Mouse (Mus musculus): ENCODE measurements at regions not wholly inside any gene's neighbourhood (a gene's known extent, or its start where the extent isn't known, plus 50 kb on each side); places are given as distances from the start of the nearest gene placed in this dataset.

GRCm38 (mm10) chr3:136993473-136993872 is 323.5 kb downstream of the Ppp3ca start:
- no peak for DNase-seq

- DNase-seq = peak; percentile 8 to 21
Measured at GRCm38 (mm10) chr3:136994361-136995083, 324.6 kb downstream of the Ppp3ca start.

- DNase-seq = no peak
Measured at GRCm38 (mm10) chr3:136995611-136996335, 325.8 kb downstream of the Ppp3ca start.

GRCm38 (mm10) chr3:136996381-136996895 is 326.5 kb downstream of the Ppp3ca start:
- DNase-seq = no peak

- no peak for DNase-seq
Measured at GRCm38 (mm10) chr3:137011551-137011950, 329.3 kb upstream of the Emcn start.

GRCm38 (mm10) chr3:137014686-137015085 is 326.2 kb upstream of the Emcn start:
- no peak for DNase-seq

- DNase-seq = no peak
Measured at GRCm38 (mm10) chr3:137015199-137015598, 325.7 kb upstream of the Emcn start.

GRCm38 (mm10) chr3:137019971-137020634 is 320.8 kb upstream of the Emcn start:
- no peak for DNase-seq

GRCm38 (mm10) chr3:137029546-137029945 is 311.3 kb upstream of the Emcn start:
- no peak for DNase-seq

- DNase-seq = no peak
Measured at GRCm38 (mm10) chr3:137032802-137033201, 308.1 kb upstream of the Emcn start.

GRCm38 (mm10) chr3:137039638-137040037 is 301.2 kb upstream of the Emcn start:
- no peak for DNase-seq

GRCm38 (mm10) chr3:137056544-137057224 is 284.2 kb upstream of the Emcn start:
- DNase-seq = no peak

- DNase-seq = no peak
Measured at GRCm38 (mm10) chr3:137057225-137057910, 283.5 kb upstream of the Emcn start.

- no peak for DNase-seq
Measured at GRCm38 (mm10) chr3:137057911-137058260, 283.0 kb upstream of the Emcn start.

- DNase-seq = no peak
Measured at GRCm38 (mm10) chr3:137062067-137062466, 278.8 kb upstream of the Emcn start.

GRCm38 (mm10) chr3:137067336-137067735 is 273.5 kb upstream of the Emcn start:
- DNase-seq = no peak

GRCm38 (mm10) chr3:137069334-137069733 is 271.5 kb upstream of the Emcn start:
- DNase-seq = no peak

- no peak for DNase-seq
Measured at GRCm38 (mm10) chr3:137077718-137078599, 262.9 kb upstream of the Emcn start.

- DNase-seq = no peak
Measured at GRCm38 (mm10) chr3:137078600-137078975, 262.3 kb upstream of the Emcn start.

GRCm38 (mm10) chr3:137086896-137087295 is 254.0 kb upstream of the Emcn start:
- no peak for DNase-seq

GRCm38 (mm10) chr3:137100627-137101404 is 240.1 kb upstream of the Emcn start:
- DNase-seq = no peak

All from kidney, adult 8-10 months (tissue).